Mouse (Mus musculus): ENCODE data around the gene Gm3045. TPM values are rescaled to one million over a fixed set of nuclear protein-coding genes. Genes with fewer than 3 reads are reported as not detected.
A peak's percentile ranks its signal among the peaks of the same experiment; 100 is the strongest.

Gene Gm3045
- polyA plus RNA-seq, 2 experiments, result not detected

GRCm38 (mm10) chr13:56412286-56412873 is 14.0 kb upstream of the Gm3045 start:
- no peak for DNase-seq (ENCODE audit: low read depth in 3 of 3, low spot score in 3 of 3)
- Histone ChIP-seq H3K36me3 (replicated peaks; ENCODE audit: control insufficient read depth, insufficient read depth, low read depth) (no peaks in the 10 kb centered on the region), H3K4me1 (replicated peaks; ENCODE audit: control insufficient read depth in 2 of 2, insufficient read depth in 2 of 2, low read length in 1 of 2) (no peaks in the 10 kb centered on the region), H3K9me3 (ENCODE audit: control insufficient read depth, low read length) (no peaks in the 10 kb centered on the region), H3K9ac (replicated peaks) (no peak overlapping the region), H3K27me3 (ENCODE audit: control insufficient read depth, insufficient read depth, low read length) (no peaks in the 10 kb centered on the region), H3K4me3 (ENCODE audit: insufficient read depth in 1 of 2, low read depth in 2 of 2, low read length in 2 of 2) (no peak overlapping the region), H3K27ac (no peak overlapping the region), H3K4me2 (ENCODE audit: low read depth) (no peak overlapping the region)
- WGBS (ENCODE audit: insufficient replicate concordance), result 69% methylated on average over 9 of the region's 9 CpGs
- no peak for ATAC-seq (ENCODE audit: insufficient read depth)
- TF ChIP-seq EP300 (IDR thresholded peaks at IDR 0.05; ENCODE audit: low read depth), result no peak
- TF ChIP-seq CTCF (IDR thresholded peaks at IDR 0.05; ENCODE audit: low read depth), result no peak

GRCm38 (mm10) chr13:56418685-56419483 is 7.5 kb upstream of the Gm3045 start:
- Histone ChIP-seq H3K27me3 (ENCODE audit: control insufficient read depth, insufficient read depth, low read length) (no peaks in the 10 kb centered on the region), H3K9ac (replicated peaks) (no peak overlapping the region), H3K27ac (no peak overlapping the region), H3K9me3 (ENCODE audit: control insufficient read depth, low read length) (no peaks in the 10 kb centered on the region), H3K36me3 (replicated peaks; ENCODE audit: control insufficient read depth, insufficient read depth, low read depth) (no peaks in the 10 kb centered on the region), H3K4me1 (replicated peaks; ENCODE audit: control insufficient read depth in 2 of 2, insufficient read depth in 2 of 2, low read length in 1 of 2) (no peaks in the 10 kb centered on the region), H3K4me2 (ENCODE audit: low read depth) (no peak overlapping the region), H3K4me3 (ENCODE audit: insufficient read depth in 1 of 2, low read depth in 2 of 2, low read length in 2 of 2) (no peak overlapping the region)
- TF ChIP-seq EP300 (IDR thresholded peaks at IDR 0.05; ENCODE audit: low read depth), result no peak
- TF ChIP-seq CTCF (IDR thresholded peaks at IDR 0.05; ENCODE audit: low read depth), result no peak
- DNase-seq (ENCODE audit: low read depth in 3 of 3, low spot score in 3 of 3), result no peak
- ATAC-seq (ENCODE audit: insufficient read depth), result no peak
- WGBS (ENCODE audit: insufficient replicate concordance), result 33% methylated on average over 13 of the region's 13 CpGs

DNA sequence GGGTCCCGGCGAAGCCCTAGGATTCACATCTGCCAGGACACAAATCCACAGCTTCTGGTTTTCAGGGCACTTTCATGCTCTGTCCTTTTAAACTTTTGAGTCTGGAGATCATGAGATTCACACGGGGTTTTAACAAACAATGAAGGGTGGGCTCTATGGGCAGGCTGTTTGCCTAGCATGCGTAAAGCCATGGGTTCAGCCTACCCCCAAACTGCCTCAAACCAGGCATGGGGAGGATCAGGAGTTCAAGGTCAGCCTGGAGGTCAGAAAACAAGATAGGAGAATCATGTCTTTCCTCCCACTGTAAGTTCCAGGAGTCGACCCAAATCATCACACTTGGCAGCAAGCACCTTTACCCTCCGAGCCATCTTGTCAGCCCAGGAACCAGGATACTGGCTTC is 6.9 kb upstream of the Gm3045 start:
- no peak overlapping the region for H3K27ac ChIP-seq
- no peak for DNase-seq (ENCODE audit: low read depth in 3 of 3, low spot score in 3 of 3)
- no peaks in the 10 kb centered on the region for H3K9me3 ChIP-seq (ENCODE audit: control insufficient read depth, low read length)
- no peak overlapping the region for H3K9ac ChIP-seq (replicated peaks)
- TF ChIP-seq CTCF (IDR thresholded peaks at IDR 0.05; ENCODE audit: low read depth), result no peak
- no peak for TF ChIP-seq EP300 (IDR thresholded peaks at IDR 0.05; ENCODE audit: low read depth)
- H3K4me1 ChIP-seq (replicated peaks; ENCODE audit: control insufficient read depth in 2 of 2, insufficient read depth in 2 of 2, low read length in 1 of 2), result no peaks in the 10 kb centered on the region
- H3K27me3 ChIP-seq (ENCODE audit: control insufficient read depth, insufficient read depth, low read length), result no peaks in the 10 kb centered on the region
- H3K4me2 ChIP-seq (ENCODE audit: low read depth), result no peak overlapping the region
- no peaks in the 10 kb centered on the region for H3K36me3 ChIP-seq (replicated peaks; ENCODE audit: control insufficient read depth, insufficient read depth, low read depth)
- WGBS (ENCODE audit: insufficient replicate concordance), result 51% methylated on average over 6 of the region's 6 CpGs
- no peak overlapping the region for H3K4me3 ChIP-seq (ENCODE audit: insufficient read depth in 1 of 2, low read depth in 2 of 2, low read length in 2 of 2)
- ATAC-seq (ENCODE audit: insufficient read depth), result no peak

- Histone ChIP-seq H3K36me3 (replicated peaks; ENCODE audit: control insufficient read depth, insufficient read depth, low read depth) (no peaks in the 10 kb centered on the region), H3K4me1 (replicated peaks; ENCODE audit: control insufficient read depth in 2 of 2, insufficient read depth in 2 of 2, low read length in 1 of 2) (no peaks in the 10 kb centered on the region), H3K9me3 (ENCODE audit: control insufficient read depth, low read length) (no peaks in the 10 kb centered on the region), H3K9ac (replicated peaks) (no peak overlapping the region), H3K4me3 (ENCODE audit: insufficient read depth in 1 of 2, low read depth in 2 of 2, low read length in 2 of 2) (no peak overlapping the region), H3K27me3 (ENCODE audit: control insufficient read depth, insufficient read depth, low read length) (no peaks in the 10 kb centered on the region), H3K27ac (no peak overlapping the region), H3K4me2 (ENCODE audit: low read depth) (no peak overlapping the region)
- WGBS (ENCODE audit: insufficient replicate concordance), result 21% methylated on average over 16 of the region's 16 CpGs
- ATAC-seq (ENCODE audit: insufficient read depth), result no peak
- TF ChIP-seq CTCF (IDR thresholded peaks at IDR 0.05; ENCODE audit: low read depth) (peak; percentile 67), EP300 (IDR thresholded peaks at IDR 0.05; ENCODE audit: low read depth) (no peak)
- DNase-seq (ENCODE audit: low read depth in 3 of 3, low spot score in 3 of 3), result peak in 2 of 3 experiments; percentile 13 to 19
These were observed 4.2 kb upstream of the Gm3045 start for GRCm38 (mm10) chr13:56422072-56422723.

GRCm38 (mm10) chr13:56425931-56426330 is 463 bp upstream of the Gm3045 start:
- 53% methylated on average over 7 of the region's 7 CpGs for WGBS (ENCODE audit: insufficient replicate concordance)
- H3K4me2 ChIP-seq (ENCODE audit: low read depth), result no peak overlapping the region
- no peak overlapping the region for H3K27ac ChIP-seq
- H3K9ac ChIP-seq (replicated peaks), result no peak overlapping the region
- H3K36me3 ChIP-seq (replicated peaks; ENCODE audit: control insufficient read depth, insufficient read depth, low read depth), result no peaks in the 10 kb centered on the region
- H3K27me3 ChIP-seq (ENCODE audit: control insufficient read depth, insufficient read depth, low read length), result no peaks in the 10 kb centered on the region; the same call in 1 of the 2 replicates
- DNase-seq (ENCODE audit: low read depth in 3 of 3, low spot score in 3 of 3) (no peak), ATAC-seq (ENCODE audit: insufficient read depth) (no peak)
- TF ChIP-seq CTCF (IDR thresholded peaks at IDR 0.05; ENCODE audit: low read depth), result no peak
- no peak for TF ChIP-seq EP300 (IDR thresholded peaks at IDR 0.05; ENCODE audit: low read depth)
- no peaks in the 10 kb centered on the region for H3K4me1 ChIP-seq (replicated peaks; ENCODE audit: control insufficient read depth in 2 of 2, insufficient read depth in 2 of 2, low read length in 1 of 2)
- no peaks in the 10 kb centered on the region for H3K9me3 ChIP-seq (ENCODE audit: control insufficient read depth, low read length)
- H3K4me3 ChIP-seq (ENCODE audit: insufficient read depth in 1 of 2, low read depth in 2 of 2, low read length in 2 of 2), result no peak overlapping the region

Measured in liver, embryonic 14.5 days (tissue).